Mouse (Mus musculus) urinary bladder, postnatal 36 days (tissue): Measurements from ENCODE around the gene Spg11.
"Not testable (repeated sequence)": the region's sequence is repeated elsewhere in the genome, so short reads cannot be mapped to it uniquely, and the experiment has no call there.

ENCODE experiments used
- DNase-seq, 2 experiments: peaks; one replicate each; pipeline ENCODE4 v3.0.0; 2022; ENCODE audit warnings: low spot score in 2 of 2, mixed read lengths in 1 of 2

Gene Spg11

GRCm38 (mm10) chr2:122065200-122065969 is 52.8 kb downstream of the Spg11 start:
- DNase-seq = no peak

GRCm38 (mm10) chr2:122059365-122060115 is 58.6 kb downstream of the Spg11 start:
- DNase-seq = no peak

GRCm38 (mm10) chr2:122043926-122044325 is 74.3 kb downstream of the Spg11 start:
- no peak for DNase-seq

GRCm38 (mm10) chr2:122036064-122036463 is 82.1 kb downstream of the Spg11 start:
- no peak for DNase-seq

- DNase-seq = no peak
These were observed 86.2 kb downstream of the Spg11 start for GRCm38 (mm10) chr2:122031970-122032369.

GRCm38 (mm10) chr2:122028756-122029700 is 89.2 kb downstream of the Spg11 start:
- DNase-seq = peak; percentile 42 to 46

- DNase-seq = peak; percentile 83 to 87
These were observed 90.1 kb downstream of the Spg11 start, which contains the start of gene Eif3j1 for GRCm38 (mm10) chr2:122027862-122028755. Gene Eif3j1, plus strand, starts transcription at chr2:122028546.

- DNase-seq = not testable (repeated sequence)
These were observed 91.1 kb downstream of the Spg11 start for GRCm38 (mm10) chr2:122027091-122027490.

- DNase-seq = no peak
These were observed 95.9 kb downstream of the Spg11 start for GRCm38 (mm10) chr2:122022284-122022683.

- DNase-seq = no peak
These were observed 99.5 kb downstream of the Spg11 start for GRCm38 (mm10) chr2:122018705-122019104.

- no peak for DNase-seq
These were observed 106.7 kb downstream of the Spg11 start for GRCm38 (mm10) chr2:122011441-122011840.

- DNase-seq = no peak
These were observed 109.4 kb downstream of the Spg11 start for GRCm38 (mm10) chr2:122008832-122009231.
